Mouse (Mus musculus) ovary, postnatal 36 days (tissue): ENCODE data around the gene Psmd11.

Experiments
- DNase-seq: peaks from one replicate; pipeline ENCODE4 v3.0.0; 2022; ENCODE audit warnings: low spot score, mixed read lengths

The Psmd11 gene

GRCm38 (mm10) chr11:80505581-80505980 lies 77.2 kb downstream of the Psmd11 start:
- DNase-seq, result no peak

- no peak for DNase-seq
These were observed 78.1 kb downstream of the Psmd11 start for GRCm38 (mm10) chr11:80506483-80506882.

- no peak for DNase-seq
These were observed 79.4 kb downstream of the Psmd11 start for GRCm38 (mm10) chr11:80507791-80508190.

- DNase-seq, result no peak
These were observed 80.2 kb downstream of the Psmd11 start for GRCm38 (mm10) chr11:80508361-80509175.

- no peak for DNase-seq
These were observed 80.7 kb downstream of the Psmd11 start for GRCm38 (mm10) chr11:80509176-80509506.

- no peak for DNase-seq
These were observed 81.7 kb downstream of the Psmd11 start for GRCm38 (mm10) chr11:80510124-80510523.

GRCm38 (mm10) chr11:80512313-80513056 lies 84.1 kb downstream of the Psmd11 start:
- no peak for DNase-seq

GRCm38 (mm10) chr11:80513796-80514195 lies 85.4 kb downstream of the Psmd11 start:
- DNase-seq, result no peak

GRCm38 (mm10) chr11:80515346-80515745 lies 86.9 kb downstream of the Psmd11 start:
- no peak for DNase-seq

- no peak for DNase-seq
These were observed 87.5 kb downstream of the Psmd11 start for GRCm38 (mm10) chr11:80515895-80516294.

- no peak for DNase-seq
These were observed 90.3 kb downstream of the Psmd11 start for GRCm38 (mm10) chr11:80518421-80519367.

- DNase-seq, result no peak
These were observed 92.7 kb downstream of the Psmd11 start for GRCm38 (mm10) chr11:80521148-80521547.
